Mouse (Mus musculus) heart, adult 18-20 months (tissue): ENCODE measurements around the gene Ear14. TPM values are rescaled to one million over a fixed set of nuclear protein-coding genes. Genes with fewer than 3 reads are reported as not detected.
"Not testable (repeated sequence)": the region's sequence is repeated elsewhere in the genome, so short reads cannot be mapped to it uniquely, and the experiment has no call there.

Source experiments
- DNase-seq, 2 experiments: peaks; one replicate each; pipeline ENCODE4 v3.0.0; 2021 to 2022; ENCODE audit warnings: mixed read lengths in 1 of 2
- long read RNA-seq, 2 experiments: library from polyadenylated mRNA; stranded (forward); transcript quantifications; one replicate each; pipeline ENCODE4 v2.0.0; 2021
- total RNA-seq, 2 experiments: library from RNA; stranded (reverse); gene quantifications; 2 replicates each; pipeline ENCODE4 v1.2.3; 2021

The Ear14 gene
- not detected for total RNA-seq
- long read RNA-seq, experiment 1, result 0 reads
- long read RNA-seq, experiment 2, result 0 reads

GRCm38 (mm10) chr14:51203115-51203514 lies at the start of gene Ear14:
Gene Ear14 (plus strand): TSS chr14:51203391.
- no peak for DNase-seq

- DNase-seq, result no peak
Measured at GRCm38 (mm10) chr14:51156056-51156735, 47.0 kb upstream of the Ear14 start.

DNA sequence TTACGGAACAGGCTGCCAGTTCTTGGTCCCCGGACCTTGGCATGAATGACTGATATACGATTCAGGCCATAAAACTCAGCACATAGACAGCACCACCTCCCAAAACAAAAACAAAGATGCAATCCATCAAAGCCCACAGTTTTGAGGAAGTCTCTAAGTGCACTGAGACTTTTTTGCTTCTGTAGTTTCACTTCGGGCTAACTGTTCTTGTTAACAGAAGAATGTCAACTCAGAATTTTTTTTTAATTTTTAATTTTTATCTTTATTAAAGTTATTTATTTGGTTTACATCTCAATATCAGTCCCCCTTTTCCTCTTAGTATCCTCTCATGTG lies 46.5 kb upstream of the Ear14 start:
- DNase-seq, result no peak

DNA sequence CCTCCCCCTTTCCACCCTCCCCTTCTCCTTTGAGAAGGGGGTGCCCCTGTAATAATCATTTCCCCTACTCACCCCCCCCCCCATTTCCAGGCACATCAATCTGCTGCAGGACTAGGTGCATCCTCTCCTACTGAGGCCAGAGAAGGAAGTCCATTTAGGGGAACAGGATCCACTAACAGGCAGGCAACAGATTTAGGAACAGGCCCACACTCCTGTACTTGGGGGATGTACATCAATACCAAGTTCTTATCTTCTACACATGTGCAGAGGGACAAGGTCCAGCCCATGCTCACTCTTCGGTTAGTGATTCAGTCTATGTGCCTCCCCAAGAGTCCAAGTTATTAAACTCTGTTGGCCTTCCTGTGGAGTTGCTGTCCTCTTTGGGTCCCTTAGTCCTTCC lies 46.1 kb upstream of the Ear14 start:
- DNase-seq, result no peak

DNA sequence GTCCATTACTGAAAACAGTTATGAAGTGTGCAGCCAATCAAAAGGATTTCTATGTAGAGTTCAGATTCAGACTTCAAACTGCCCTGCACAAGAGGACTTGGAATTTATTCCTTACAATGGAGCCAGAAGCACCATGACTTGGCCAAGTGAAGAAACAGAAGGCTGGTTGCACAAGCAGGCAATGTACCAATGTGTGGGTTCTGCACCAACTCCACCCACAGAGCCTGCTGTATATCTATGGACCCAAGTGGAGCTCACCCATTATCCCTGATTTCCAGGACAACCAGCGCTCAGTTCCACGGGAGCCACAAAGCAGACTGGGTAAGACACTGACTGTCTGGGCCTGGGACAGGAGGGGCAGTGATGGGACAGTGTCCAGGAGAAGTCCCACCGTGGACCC lies 41.2 kb upstream of the Ear14 start, which contains the start of gene Rnase2b:
Gene Rnase2b, plus strand, starts transcription at position 285 of the 400 bp plus-strand sequence.
- not testable (repeated sequence) for DNase-seq

DNA sequence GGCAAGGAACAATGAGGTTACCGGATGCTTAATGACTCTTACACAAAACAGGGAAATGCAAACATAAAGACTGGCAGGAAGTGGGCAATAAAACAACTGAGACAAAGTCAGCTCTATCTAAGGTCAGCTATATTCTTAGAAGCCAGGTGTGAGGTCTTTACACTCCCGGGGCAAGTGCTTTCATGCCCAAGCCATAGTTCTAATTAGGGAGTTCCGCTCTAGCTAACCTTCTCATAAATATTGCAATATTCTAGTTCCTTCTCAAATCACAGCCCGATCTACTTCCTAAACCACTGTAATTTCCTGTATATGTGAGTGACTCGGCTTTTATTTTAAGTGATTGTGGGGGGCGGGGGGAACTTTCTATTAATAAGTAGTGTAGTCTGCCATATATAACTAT lies 39.9 kb upstream of the Ear14 start:
- DNase-seq, result not testable (repeated sequence)

- DNase-seq, result no peak
Measured at GRCm38 (mm10) chr14:51165435-51165834, 37.8 kb upstream of the Ear14 start.

GRCm38 (mm10) chr14:51166068-51166467 lies 37.1 kb upstream of the Ear14 start:
- no peak for DNase-seq

- peak; percentile 11 to 62 for DNase-seq
Measured at GRCm38 (mm10) chr14:51172095-51172865, 30.9 kb upstream of the Ear14 start.

GRCm38 (mm10) chr14:51172947-51173346 lies 30.2 kb upstream of the Ear14 start:
- DNase-seq, result peak in 1 of 2 experiments; percentile 13

DNA sequence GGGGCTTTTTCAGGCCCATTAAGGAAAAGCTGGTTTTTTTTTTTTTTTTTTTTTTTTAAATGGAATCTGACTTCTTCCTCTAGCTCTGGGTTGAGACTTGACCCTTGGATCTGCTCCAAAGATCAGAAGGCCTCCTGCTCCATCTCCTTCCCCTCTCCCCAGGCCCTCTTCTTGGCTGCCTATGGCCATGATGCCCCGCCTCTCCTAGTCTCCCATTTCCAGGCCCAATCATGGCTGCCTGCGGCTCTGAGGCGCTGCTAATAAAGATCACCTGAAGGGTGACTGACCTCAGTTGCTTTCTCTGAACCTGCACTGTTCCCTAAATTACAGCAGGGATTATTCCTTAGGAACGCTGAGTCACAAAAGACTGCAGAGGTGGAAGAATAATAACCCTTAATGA lies 29.3 kb upstream of the Ear14 start:
- DNase-seq, result no peak

DNA sequence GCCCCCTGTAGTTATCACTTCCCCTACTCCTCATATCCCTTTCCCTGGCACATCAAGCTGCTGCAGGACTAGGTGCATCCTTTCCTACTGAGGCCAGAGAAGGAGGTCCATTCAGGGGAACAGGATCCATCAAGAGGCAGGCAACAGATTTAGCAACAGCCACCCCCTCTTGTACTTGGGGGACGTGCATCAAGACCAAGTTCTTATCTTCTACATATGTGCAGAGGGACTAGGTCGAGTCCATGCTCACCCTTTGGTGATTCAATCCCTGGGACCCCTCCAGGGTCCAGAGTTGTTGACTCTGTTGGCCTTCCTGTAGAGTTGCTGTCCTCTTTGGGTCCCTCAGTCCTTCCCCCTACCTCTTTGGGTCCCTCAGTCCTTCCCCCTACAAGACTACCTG lies 22.1 kb upstream of the Ear14 start:
- not testable (repeated sequence) for DNase-seq

DNA sequence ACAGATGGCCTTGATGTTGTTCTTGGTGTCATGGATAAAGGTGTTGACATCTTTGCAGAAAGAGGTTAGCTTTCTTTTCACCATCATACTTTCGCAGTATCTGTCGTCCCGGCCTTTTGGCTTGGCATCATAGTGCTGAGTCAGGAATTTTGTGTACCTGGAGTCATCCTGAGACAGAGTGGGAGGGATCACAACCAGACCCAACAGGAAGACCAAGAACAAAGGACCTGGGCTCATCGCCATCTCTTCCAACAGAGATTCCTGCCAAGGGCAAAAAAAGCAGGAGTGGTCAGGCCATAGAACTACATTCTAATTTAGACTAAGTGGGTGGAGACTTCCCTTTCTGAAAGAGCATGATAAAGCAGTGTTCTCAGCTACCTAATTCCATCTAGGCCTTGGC lies 7.5 kb upstream of the Ear14 start:
- peak; percentile 57 to 85 for DNase-seq

GRCm38 (mm10) chr14:51199098-51200023 lies 3.8 kb upstream of the Ear14 start, which contains the start of gene Ang2:
Gene Ang2 (minus strand): TSS chr14:51199148.
- no peak for DNase-seq

DNA sequence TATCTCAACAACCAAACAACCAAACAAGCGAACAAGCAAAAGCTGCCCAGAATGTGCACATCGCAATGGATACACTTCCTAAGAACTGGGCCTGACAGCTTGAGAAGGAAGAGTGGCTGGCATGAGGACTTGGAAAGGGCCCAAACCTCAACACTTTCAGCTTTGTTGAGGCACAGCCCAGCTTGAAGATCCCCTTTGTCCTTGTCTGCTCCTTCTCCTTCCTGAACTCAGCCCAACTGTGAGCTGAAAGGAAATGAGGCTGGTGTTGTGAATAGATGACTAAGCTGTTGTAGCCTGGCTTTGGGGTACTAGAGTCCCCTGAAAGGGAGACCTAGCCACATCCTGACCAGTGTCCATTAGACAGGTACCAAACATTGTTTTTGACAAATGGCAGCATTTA lies 3.1 kb upstream of the Ear14 start:
- peak in 1 of 2 experiments; percentile 46 for DNase-seq

- DNase-seq, result no peak
Measured at GRCm38 (mm10) chr14:51200466-51200865, 2.7 kb upstream of the Ear14 start.

- peak in 1 of 2 experiments; percentile 11 for DNase-seq
Measured at GRCm38 (mm10) chr14:51220075-51220474, 16.9 kb downstream of the Ear14 start.

- not testable (repeated sequence) for DNase-seq
Measured at GRCm38 (mm10) chr14:51229657-51230056, 26.5 kb downstream of the Ear14 start.

DNA sequence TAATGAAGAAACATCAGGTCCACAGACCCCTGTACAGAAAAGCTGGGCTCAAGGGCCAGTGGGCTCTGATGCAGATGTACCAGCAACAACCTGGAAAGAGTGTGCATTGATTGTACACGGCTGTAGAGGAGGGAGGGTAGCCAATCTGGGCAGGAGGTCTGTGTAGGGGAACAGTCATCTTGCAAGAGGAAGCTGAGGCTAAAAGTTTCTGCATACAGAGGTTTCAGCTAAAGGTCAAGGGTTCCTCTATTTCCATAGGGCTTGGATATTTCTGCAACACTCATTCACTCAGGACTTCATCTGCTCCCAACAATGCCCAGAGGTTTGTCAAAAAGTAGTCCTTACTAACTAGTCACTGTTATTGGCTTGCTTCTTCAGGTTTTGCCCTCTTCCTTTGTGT lies 34.3 kb downstream of the Ear14 start:
- DNase-seq, result peak in 1 of 2 experiments; percentile 10

DNA sequence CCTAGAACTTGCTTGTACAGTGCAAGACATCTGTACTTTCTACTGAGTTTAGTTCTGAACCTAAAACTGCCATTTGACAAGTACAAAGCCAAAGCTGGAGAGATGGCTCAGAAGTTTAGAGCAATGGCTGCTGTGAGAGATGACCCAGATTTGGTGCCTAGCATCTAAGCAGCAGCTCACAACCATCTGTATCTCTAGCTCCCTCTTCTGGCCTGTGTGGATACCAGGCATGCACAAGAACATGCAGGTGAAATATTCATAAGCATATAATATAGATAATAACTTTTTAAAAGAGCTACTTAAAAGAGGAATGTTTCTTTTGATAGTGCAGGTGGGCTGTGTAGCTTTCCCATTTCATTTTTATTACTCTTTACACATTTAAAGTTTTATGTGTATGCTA lies 37.7 kb downstream of the Ear14 start:
- peak; percentile 57 to 75 for DNase-seq

DNA sequence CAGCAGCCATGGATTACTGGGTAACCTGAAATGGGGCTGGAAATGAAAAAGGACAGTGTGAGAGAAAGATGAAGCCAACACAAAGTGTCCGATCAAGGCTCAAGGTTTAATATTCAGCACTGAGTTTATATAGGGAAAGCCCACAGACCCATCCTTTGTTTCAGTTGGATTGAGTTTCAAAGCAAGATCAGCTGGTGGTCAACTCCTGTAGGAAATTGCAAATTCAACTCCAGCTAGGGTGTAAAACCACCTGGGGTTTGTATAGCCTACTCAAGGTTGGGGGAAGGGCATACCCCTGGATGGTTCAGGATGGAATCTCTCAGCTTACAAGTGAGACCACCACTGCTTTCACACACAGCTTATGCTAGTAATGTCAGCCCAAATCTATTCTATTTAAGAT lies 44.5 kb downstream of the Ear14 start:
- DNase-seq, result no peak

GRCm38 (mm10) chr14:51250348-51250747 lies 47.2 kb downstream of the Ear14 start:
- DNase-seq, result no peak
